Mouse (Mus musculus) right cerebral cortex, adult 2 months (tissue): Measurements from ENCODE around the gene Hoxa4.

Experiments
- DNase-seq, 2 experiments: peaks; one replicate each; pipeline ENCODE4 v3.0.0; 2021 to 2022; ENCODE audit warnings: low spot score in 2 of 2

Gene Hoxa4

DNA sequence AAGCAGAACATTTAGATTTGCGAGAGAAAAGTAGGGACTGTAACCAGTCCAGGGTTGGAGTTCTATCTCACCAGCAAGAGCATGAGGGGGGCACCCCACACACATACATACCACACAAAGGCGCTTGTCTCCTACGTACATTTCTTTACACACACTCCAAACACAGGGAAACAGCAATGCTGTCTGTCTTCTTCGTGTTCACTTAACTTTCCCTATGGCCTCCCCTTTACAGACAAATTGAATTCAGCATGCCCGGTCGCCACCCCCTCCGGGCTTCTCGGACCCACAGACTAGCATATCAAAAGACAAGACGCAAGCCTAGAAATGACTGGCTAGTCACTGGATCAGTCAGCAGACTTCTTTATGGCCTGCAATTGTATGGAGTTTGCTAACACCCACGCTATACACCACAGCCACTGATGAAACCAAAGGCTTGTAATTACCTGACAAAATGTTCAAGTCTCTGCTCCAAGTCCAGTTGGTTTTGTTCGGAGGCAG lies 11.3 kb downstream of the Hoxa4 start:
- no peak for DNase-seq

DNA sequence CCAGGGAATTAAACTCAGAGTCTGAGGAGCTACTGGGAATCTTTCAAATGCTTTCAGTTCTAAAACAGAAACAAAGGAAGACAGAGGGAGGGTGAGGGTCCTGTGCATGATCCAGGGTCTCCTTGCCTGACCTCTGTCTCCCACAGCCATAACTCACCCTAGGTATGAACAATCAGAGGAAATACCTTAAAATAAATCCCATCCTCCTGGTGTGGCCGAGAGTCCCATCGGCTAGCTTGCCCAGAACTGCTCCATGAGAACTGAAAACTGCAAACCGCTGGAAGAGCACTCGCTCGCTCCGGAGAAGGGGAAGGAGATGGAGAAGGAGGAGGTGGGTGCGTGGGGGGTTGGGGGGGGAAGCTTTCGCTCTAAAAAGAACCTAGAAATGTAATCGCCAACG lies 11.9 kb downstream of the Hoxa4 start:
- DNase-seq = no peak

DNA sequence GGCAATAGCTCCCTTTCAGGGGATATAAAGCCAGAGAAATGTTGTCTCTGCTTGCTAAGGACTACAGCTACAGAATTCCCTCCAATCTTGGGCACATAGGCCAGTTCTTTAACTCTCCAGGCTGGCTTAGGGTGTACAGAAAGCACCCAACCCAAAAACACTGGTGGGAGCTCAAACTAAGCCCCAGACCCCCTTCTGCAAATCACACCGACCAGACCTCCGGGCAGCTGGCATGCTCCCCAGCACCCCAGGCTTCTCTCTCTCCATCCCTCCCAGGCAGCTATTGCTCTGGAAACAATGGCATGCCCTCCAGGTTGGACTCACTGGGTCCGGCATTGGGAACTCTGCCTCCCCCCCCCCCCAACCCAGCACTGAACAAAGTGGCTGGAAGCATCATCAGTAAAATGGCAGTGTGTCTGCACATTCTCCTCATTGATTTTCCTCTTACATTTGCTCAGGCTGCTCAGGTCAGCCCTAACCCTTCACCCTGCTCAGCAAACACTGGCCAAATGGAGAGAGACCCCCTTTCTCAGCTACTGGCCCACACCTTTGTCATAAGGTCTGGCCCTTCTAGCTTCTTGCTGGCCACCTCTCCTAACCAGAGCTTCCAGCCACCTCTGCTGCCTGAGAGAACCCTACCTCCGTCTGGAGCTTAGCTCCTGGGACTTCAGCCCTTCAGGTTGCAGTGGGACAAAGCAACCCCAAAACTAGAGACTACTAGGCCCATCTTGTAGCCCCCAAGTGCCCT lies 12.5 kb downstream of the Hoxa4 start:
- no peak for DNase-seq

DNA sequence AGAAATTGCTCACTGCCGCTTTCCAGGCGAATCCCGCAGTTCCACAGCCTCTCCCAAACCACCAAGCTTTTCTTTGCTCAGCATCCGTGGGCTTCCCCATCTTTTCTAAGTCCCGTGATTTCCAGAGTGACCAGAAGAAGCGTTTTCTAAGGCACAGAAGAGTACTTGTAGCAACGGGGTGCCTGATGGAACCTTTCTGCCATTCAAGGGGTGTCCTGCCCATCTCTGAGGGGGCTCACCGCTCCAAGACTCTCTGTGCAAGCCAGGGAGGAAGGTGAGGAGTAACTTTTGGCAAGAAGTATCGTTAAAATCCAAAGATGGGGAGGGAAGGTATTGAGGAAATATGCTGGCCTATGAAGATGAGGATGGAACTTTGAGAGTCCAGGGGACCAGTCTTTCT lies 13.7 kb downstream of the Hoxa4 start:
- no peak for DNase-seq

DNA sequence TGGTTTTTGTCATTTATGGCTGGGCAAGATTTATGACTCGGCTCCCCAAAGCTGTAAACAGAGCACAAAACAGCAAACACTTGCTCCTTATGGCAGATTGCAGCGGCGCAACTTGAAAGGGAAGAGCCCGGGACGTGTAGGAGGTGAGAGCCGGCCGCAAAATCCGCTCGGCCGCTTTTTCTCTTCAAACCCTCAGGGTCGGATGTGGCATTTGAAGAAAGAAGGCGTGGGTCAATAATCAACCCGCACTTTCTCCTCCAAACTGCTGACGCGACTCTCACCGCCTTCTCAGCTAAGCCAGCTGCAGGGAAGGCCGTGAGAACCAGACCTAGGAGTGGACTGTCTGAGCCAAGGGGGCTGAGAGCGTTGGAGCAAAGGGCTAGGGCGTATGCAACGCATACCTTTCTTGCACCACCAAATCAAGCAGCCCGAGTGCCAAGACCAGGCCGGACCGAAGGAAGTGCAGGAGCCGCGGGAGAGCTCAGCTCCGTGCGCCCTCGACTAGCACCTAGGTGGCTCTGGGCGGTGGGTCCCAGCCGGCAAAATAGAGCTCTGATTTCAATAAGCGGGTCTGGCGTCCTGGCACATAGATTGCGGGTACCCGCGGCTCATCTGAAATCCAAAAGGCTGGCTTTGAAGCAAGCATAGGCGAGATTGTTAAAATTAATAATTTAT lies 14.4 kb downstream of the Hoxa4 start, which contains the start of gene 5730596B20Rik:
Gene 5730596B20Rik, plus strand, starts transcription at position 438 of the 675 bp plus-strand sequence.
- no peak for DNase-seq

DNA sequence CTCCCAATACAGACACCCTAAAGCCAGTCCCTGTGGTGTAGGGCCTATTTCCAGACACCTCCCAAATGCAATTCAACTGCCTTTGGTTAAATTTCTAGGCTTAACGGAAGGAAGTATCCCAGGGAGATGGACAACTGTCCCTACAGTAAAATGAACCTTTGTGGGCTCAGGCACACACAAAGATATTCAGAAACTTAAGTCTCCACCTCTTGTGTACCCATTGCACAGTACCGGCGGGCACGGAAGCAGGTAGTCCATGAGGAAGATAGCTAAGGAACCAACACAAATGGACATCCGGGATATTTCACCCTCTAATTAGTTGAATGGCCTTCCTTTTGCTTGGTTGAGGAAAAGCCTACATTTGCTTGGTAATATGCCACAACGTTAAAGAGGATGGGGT lies 15.2 kb downstream of the Hoxa4 start:
- no peak for DNase-seq

DNA sequence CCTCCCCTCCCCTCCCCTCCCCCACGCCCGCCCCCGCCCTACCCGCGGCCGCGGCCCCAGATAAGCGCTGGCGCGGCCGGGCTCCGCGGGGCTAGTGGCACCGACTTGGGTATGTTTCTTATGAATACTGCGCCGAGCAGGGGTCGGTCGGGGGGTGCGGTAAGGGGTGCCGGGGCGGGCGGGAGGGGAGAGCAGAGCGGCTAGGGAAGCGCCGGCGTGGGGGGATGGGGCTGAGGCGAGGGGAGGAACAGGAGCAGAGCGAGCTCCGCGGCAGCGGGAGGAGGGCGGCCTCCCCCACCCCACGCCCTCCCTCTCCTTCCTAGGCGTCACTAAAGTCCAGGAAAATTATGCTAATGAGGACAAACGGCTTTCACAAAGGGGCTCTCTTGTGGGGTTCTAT lies 15.7 kb downstream of the Hoxa4 start:
- no peak for DNase-seq

DNA sequence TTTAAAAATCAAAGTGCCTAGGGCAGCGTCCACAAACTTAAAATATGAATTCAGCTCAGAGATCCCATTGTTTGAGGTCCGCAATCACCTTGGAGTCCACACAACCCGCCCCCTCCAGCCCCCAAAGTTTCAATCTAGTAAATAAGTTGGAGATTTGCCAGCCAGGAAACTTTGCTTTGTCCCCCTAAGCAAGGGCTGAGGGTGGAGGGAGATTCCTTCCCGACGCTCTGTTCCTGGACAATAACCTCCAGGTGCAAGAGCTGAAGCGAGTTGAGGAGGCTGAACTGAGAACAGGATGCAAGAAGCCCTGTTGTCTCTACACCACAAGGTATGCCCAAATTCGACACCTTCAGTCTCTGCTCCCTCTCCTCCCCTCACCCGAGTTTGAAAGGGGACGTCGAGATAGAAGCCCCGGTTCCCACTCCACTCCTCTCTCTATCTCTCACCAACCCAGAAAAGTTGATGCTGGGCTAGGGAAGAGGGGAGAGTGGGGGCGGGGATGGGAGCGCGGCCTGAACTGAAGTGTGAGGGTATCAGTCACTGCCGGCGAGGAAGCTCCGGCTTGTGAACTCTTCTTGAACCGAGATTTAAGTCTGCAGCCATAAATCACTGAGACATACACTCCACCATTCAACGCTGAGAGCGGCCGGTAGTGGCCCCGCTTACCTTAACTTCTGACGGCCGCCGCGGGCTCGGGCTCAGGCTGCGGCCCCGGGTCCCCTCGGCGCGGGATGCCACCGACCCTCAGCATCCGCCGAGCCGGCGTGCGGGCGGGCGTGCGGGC lies 16.4 kb downstream of the Hoxa4 start:
- no peak for DNase-seq

DNA sequence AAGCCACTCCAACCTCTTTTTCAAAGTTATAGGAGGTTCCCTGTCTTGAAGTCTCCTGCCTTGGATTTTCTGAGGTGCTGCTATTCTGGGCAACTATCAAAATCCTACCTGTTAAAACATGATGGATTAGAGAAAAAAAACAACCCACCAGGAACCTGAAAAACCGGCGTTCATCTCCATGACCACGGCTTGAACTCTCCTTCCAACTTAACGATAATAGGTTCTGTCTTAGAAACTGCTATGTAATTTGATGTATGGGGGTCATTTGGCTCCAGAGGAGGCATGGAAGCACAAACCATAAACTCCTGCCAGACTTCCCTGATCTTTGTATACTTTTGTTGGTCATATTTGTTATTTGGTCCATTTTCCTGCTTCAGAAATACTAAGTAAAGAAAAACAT lies 17.9 kb downstream of the Hoxa4 start:
- DNase-seq = no peak

DNA sequence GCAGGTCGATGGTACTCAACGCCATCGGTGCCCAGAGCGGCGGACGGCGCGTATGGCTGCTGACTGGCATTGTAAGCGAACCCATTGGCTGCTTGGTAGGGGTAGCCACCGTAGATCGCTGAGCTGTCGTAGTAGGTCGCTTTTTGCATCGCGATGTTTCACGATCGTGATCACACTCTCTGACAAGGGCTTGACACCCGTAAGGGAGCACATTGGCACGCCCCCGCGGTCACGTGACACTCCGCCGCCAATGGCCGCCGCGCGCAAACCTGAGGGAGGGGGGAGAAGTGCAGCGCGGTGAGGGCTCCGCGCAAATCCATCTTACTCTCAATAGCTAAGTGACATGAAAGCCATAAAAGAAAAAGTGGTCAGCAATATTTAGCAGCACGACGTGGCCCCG lies 19.1 kb downstream of the Hoxa4 start:
- no peak for DNase-seq

DNA sequence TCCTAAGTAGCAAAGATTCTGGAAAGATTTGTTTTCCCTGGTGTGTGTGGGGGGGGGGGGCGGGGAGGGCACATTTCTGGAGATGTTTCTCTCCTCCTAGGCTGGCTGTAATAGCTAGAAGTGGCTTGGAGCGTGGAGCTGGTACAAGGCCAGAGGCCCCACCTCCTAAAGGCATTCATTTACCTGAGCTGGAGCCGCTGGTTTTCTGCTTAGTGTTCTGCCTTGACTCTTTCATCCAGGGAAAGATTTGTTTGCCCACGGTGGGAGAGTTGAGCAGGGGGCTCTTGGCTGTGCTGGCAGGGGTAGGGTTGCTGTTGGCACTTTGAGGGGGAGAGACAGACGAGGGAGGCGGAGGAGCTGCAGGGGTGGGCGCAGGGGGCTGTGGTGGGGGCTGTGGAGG lies 19.6 kb downstream of the Hoxa4 start:
- DNase-seq = no peak

DNA sequence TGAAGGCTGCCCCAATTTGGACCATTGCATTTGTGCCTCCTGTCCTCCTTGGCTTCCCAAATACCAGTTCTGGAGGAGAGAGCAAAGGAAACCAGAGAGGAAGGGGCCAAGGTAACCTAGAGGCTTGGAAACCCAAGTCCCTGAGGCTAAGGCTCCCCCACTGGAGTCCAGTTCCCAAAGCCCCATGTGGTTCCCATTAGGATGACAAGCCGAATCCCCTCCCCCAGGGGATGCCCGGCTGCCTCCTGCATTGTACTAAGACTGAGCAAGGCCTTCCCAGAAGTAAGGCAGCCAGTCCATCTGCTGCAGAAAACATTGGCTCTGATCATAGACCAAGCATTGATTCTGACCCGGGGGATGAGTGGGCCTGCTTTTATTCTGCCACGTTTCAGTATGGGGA lies 20.2 kb downstream of the Hoxa4 start:
- DNase-seq = no peak

DNA sequence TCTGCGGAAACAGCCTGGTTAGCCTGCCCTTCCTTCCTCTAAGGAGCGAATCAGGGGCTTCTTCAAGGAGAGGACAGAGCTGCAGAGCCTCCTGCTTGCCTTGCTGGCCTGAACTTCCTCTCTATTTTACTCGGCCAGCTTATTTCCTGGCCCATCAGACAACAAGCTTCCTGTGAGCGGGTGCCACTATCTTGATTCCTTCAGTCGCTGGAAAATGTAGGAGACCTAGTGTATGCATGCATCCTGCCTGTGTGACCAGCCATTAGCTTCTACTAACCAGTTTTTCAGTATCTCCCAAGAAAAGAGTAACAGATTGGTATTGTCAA lies 20.7 kb downstream of the Hoxa4 start:
- no peak for DNase-seq

DNA sequence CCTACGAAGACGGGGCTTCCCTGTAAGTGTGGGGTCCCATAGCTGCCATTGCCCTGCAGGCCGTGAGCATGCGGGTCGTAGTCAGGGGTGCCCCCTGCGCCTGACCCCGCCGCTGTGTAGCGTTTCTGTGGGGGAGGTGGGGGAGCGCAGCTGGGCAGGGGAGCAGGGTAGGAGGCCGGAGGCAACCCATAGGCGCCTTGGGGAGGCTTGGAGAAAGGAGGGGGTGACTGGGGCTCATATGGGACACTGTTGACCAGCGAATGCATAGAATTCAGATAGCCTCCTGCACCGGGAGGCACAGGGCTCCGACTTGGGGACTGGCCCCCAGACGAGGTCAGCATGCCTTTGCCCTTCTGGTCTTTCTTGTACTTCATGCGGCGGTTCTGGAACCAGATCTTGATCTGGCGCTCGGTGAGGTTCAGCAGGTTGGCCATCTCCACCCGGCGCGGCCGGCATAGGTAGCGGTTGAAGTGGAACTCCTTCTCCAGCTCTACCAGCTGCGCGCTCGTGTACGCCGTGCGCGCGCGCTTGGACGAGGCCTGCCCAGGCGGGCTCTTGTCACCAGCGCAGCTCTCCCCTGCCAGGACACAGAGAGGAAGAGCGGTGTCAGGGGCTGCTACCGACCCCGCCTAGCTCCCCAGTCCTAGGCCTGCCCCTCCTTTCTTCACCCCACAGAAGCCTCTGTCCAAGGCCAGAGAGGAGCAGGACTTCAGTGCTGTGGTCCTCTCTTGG lies 21.2 kb downstream of the Hoxa4 start:
- no peak for DNase-seq

DNA sequence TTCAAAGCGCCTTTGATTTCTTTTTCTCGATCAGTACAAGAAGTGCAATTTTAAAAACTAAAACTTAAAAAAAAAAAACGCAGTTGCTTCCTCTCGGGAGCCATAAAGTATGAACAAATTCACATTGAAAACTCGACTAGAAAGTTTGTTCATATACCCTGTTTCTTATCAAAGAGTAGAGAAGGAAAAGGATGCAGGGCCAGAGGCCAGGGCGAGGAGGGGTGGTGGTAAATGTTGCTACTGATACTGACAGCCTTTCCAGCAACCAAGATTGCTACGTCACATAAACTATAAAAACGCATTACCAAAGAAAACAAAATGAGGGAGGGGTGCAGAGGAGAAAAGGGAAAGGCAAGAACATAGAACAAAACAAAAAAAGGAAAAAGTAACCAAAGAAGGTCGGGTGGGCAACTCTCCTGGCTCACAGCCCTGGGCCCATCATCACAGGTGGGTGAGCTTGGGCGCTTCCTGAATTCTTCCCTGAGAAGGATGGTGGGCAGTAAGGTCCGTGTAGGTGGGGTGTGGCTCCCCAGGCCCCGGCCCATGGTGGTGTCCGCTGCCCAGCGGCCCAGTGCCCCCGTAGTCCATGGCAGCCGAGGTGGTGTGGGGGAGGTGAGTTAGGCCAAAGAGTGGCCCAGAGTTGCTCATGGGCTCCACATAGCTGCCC lies 21.9 kb downstream of the Hoxa4 start:
- DNase-seq = no peak

DNA sequence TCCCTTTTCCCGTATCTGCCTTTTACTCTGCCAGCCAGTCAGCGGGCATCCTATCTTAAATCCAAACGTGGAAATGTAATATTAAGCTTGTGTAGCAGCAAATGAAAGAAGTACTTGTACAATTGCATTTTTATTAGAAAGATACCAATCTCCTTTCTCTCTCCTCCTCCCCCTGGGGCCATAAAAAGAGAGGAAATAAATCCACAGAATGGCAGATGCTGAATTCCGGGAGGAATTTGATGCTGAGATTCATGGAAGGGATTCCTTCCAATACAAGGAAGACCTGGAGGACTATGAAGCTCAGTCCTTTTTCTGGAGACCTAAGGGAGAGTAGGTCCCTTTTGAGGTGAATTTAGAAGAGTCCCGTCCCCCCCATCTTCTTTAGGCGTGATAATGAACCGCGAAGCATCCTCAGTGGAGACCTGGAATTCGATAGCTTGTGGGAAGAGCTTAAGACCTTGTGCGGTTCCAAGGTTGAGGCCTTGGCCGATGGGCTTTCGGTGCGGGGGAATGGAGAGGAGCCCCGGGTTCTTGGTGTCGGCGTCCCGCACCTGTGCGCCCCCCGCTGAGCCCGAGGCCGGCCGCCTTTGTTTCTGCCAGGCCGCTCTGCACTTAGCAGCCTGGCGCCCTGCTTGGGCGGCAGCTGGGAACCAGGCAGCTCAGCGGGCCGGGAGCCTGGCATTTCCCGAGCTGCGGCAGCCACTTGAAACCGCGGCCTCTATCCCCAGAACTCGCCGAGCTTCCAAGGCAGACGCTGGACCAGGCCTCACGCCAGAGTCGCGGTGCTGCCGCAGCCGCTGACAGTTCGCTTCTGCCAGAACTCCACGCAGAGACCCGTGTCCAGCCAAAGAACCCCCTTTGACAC lies 23.1 kb downstream of the Hoxa4 start:
- DNase-seq = no peak

DNA sequence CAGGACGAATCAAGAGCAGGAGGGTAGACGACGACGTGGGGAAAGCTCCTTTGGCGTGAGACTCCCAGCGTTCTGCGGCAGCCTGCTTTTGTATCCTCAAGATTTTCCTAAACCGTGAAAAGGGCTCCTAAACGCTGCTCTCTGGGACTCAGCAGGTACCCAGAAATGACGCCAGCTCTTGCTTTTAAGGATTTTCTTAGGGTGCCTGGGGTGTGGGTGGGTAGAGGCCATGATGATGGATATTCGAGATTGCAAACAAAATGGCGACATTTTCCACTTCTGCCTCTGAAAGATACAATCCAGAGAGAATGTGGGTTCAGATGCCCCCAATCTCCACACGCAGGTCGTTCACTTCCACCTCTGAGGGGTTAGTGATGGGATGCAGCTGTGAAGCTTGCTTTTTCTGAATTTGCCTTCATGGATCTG lies 23.8 kb downstream of the Hoxa4 start:
- no peak for DNase-seq

DNA sequence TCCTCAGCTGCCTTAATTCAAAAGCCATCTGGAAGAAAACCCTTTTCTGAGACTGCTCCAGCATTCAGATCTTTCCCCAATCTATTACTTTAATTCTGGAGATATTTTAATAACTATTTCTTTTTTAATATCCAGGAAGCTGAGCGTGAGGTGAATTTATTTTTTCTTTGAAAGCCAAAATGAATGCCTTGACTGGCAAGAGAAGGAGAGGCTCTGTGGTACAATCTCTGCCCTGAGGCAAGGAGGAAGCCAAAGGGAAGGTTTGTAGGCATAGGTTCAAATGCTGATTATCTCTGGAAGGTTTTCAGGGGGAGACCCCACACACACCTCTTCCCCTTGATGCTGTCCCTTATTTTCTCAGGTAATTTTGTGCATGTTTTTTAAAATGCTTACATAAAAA lies 24.4 kb downstream of the Hoxa4 start:
- DNase-seq = no peak

DNA sequence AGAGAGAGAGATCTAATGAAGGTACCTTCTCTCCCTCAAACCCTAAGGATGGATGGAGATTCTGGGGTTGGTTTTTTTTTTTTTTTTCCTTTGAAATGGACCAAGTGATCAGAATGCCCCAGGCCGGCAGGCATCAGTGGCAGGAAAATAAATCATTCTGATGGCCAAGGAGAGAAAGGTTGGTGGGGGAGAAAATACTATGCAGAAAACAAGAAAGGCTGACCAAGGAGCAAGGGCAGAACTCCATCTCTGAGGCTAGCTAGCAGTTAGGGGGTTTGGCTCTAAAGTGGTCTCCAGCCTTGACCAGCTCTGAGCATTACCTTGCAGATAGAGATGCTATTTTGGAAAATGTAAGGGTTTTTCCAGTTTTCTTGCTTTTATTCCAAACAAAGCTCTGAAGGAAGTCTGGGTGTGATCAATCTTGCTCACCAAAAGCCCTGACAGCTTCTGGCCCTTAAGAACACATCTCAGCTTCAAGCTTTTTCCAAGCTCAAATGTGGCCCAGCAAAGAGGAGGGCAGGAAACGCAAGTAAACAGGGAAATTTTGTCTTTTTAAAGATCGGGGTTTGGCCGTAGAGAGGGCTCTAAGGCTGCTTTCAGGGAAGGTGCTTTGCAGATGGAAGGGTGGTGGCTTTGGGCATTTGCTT lies 25.0 kb downstream of the Hoxa4 start:
- DNase-seq = no peak
